Mouse (Mus musculus) MEL (cell line): ENCODE results near the gene Slc35c1.

ENCODE experiments used
- HCFC1 ChIP-seq: IDR thresholded peaks from 2 replicates; pipeline ENCODE4 v1.6.1; 2012; ENCODE audit warnings: low read depth, mild to moderate bottlenecking, inconsistent platforms, low read length, improper control_type of control experiment, moderate library complexity
- JUND ChIP-seq: IDR thresholded peaks from 2 replicates; pipeline ENCODE4 v1.6.1; 2011; ENCODE audit warnings: low read depth, mild to moderate bottlenecking, improper control_type of control experiment, low read length
- MEF2A ChIP-seq: IDR thresholded peaks from 2 replicates; pipeline ENCODE4 v1.6.1; 2014; ENCODE audit warnings: low read depth, mild to moderate bottlenecking, inconsistent platforms, low read length, improper control_type of control experiment; ENCODE audit not compliant: poor library complexity, insufficient replicate concordance, severe bottlenecking; ENCODE audit errors: extremely low read depth
- POLR2AphosphoS2 ChIP-seq: IDR thresholded peaks from 2 replicates; pipeline ENCODE4 v1.6.1; 2011; ENCODE audit warnings: low read length, improper control_type of control experiment

DNA sequence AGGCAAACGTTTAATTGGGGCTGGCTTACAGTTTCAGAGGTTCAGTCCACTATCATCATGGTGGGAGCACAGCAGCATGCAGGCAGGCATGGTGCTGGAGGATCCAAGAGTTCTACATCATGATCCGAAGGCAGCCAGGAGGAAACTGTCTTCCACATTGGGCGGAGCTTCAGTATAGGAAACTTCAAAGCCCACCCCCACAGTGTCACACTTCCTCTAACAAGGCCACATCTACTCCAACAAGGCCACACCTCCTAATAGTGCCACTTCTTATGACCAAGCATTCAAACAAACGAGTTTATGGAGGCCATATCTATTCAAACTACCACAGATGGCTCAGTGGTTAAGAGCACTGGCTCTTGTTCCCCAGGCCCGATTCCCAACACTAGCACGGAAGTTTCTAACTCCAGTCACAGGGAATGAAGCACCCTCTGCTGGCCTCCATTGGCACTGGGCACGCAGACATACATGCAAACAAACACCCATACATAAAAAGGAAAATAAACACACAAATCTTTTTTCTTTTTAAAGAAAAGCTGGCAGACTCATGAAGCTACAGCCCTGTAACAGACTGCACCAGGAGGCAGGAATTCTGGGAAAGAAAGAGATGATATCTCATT, 13.1 kb downstream of the Slc35c1 start:
- no peak for TF ChIP-seq POLR2AphosphoS2
- no peak for TF ChIP-seq JUND
- no peak for TF ChIP-seq HCFC1
- no peak for TF ChIP-seq MEF2A
